Mouse (Mus musculus): ENCODE results near the gene Creb3l2.

- TF ChIP-seq CTCF (IDR thresholded peaks at IDR 0.05; ENCODE audit: low read depth, low read length) (no peak), POLR2A (IDR thresholded peaks at IDR 0.05; ENCODE audit: borderline replicate concordance, low read depth, low read length) (no peak)
Observed at GRCm38 (mm10) chr6:37400866-37401525, 41.0 kb downstream of the Creb3l2 start.
